Comparison of ENCODE assay signal across 11 mouse cellular contexts in the genomic region with DNA sequence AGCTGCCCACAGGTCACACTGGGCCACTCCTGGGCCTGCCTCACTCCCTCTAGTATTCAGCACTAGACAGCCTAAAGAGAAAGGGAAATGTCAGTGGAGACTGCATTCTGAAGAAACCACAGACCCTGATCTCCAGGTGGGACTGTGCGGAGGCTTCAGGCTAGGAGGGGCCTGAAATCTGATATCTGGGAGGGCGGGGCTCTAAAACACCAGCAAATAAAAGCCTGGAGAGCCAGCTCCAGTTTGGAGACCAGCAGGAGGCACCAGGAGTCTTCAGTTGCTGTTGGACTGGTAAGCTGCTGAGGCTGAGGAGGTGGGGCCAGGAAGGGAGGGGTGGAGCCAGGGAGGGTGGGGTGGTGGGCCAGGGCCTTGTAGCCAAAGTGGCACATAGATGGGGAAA. TPM values are rescaled to one million over a fixed set of nuclear protein-coding genes. Genes with fewer than 3 reads are reported as not detected.
DNase-seq lines count a peak whose midpoint lies in the region; ATAC-seq and TF ChIP-seq lines count a peak whose summit lies in the region.
"Had no signal": no experiment of that assay in that cellular context is flagged by ENCODE, and none has a peak within 500 bp of the region (broad histone marks: within the 10 kb centered on the region; RNA-seq: fewer than 3 reads in every experiment).

A gene (plus strand): TSS at position 246 of the 400 bp plus-strand sequence.

- no peaks in the 10 kb centered on the region for H3K4me1 ChIP-seq in kidney, postnatal 0 days (replicated peaks; ENCODE audit: insufficient read depth, low read length)
- H3K4me1 ChIP-seq: hindbrain, embryonic 15.5 days had no signal

- DNase-seq in kidney, postnatal 0 days (ENCODE audit: low spot score) = peak; percentile 69
- DNase-seq in kidney, postnatal 10 days = no peak
- peak; percentile 97 for DNase-seq in R1 (ENCODE audit: low read depth, low spot score)
- DNase-seq in embryo, embryonic 11 days = peak; percentile 67
- peak; percentile 45 for DNase-seq in lung, postnatal 36 days
- DNase-seq in adipocyte (ENCODE audit: low spot score) = no peak
- no peak for DNase-seq in right cerebral cortex, postnatal 14 days
- DNase-seq: liver, embryonic 13.5 days had no signal

- whole genome bisulfite sequencing in kidney, postnatal 0 days = 15% methylated on average over 2 of the region's 2 CpGs

- H3K27ac ChIP-seq in kidney, postnatal 0 days = no peak within 1 kb of the TSS
- H3K27ac ChIP-seq: hindbrain, embryonic 15.5 days; liver, embryonic 13.5 days had no signal

- H3K9me3 ChIP-seq in kidney, postnatal 0 days (replicated peaks; ENCODE audit: low read length) = no peaks in the 10 kb centered on the region
- H3K9me3 ChIP-seq: hindbrain, embryonic 15.5 days; liver, embryonic 13.5 days had no signal

- no peak within 1 kb of the TSS for H3K4me3 ChIP-seq in kidney, postnatal 0 days (replicated peaks; ENCODE audit: low read depth, low read length)
- H3K4me3 ChIP-seq: hindbrain, embryonic 15.5 days; liver, embryonic 13.5 days had no signal

- TF ChIP-seq CTCF in kidney, postnatal 0 days (IDR thresholded peaks at IDR 0.05; ENCODE audit: low read depth) = peak; percentile 40; the same call in 1 of the 2 replicates

- H3K27me3 ChIP-seq in kidney, postnatal 0 days (ENCODE audit: insufficient read depth, low read length) = no peaks in the 10 kb centered on the region
- H3K27me3 ChIP-seq: hindbrain, embryonic 15.5 days; liver, embryonic 13.5 days had no signal

- H3K4me2 ChIP-seq in kidney, postnatal 0 days (ENCODE audit: low read length) = no peak within 1 kb of the TSS
- H3K4me2 ChIP-seq: hindbrain, embryonic 15.5 days; liver, embryonic 13.5 days had no signal

- peaks cover 24% of the 10 kb centered on the region; the same call in 1 of the 2 replicates for H3K36me3 ChIP-seq in kidney, postnatal 0 days (ENCODE audit: insufficient read depth, low read length)

- ATAC-seq in kidney, postnatal 0 days (replicated peaks; ENCODE audit: low FRiP score, low read depth) = peak; percentile 15; the same call in 1 of the 2 replicates
- no peak for ATAC-seq in inflammation-experienced regulatory T-cells, adult 6 months

- H3K9ac ChIP-seq in kidney, postnatal 0 days (ENCODE audit: low read depth, low read length) = no peak within 1 kb of the TSS
- H3K9ac ChIP-seq: hindbrain, embryonic 15.5 days; liver, embryonic 13.5 days had no signal

RNA-seq across cellular contexts. Expression of the gene that starts here (rescaled TPM):
- 1.6 and 2.1 TPM in 2 replicates for polyA plus RNA-seq in kidney, postnatal 0 days (2015; fragmentation: Nextera tagmentation; extraction: Ambion mirVana)
- polyA plus RNA-seq in inflammation-experienced regulatory T-cells, adult 6 months (2017; shearing (Covaris generic)) = not detected
- polyA plus RNA-seq: cerebellum, adult 2 months; hindbrain, embryonic 15.5 days had no signal

Comparison
In these comparisons a context has a peak if more than half of its experiments do, and no peak if none do; other contexts are left out.
1. DNase-seq: peak in kidney, postnatal 0 days (single experiment), R1 (single experiment), embryo, embryonic 11 days (single experiment) and lung, postnatal 36 days (single experiment); none in kidney, postnatal 10 days (single experiment), adipocyte (single experiment) and right cerebral cortex, postnatal 14 days (single experiment).